Mouse (Mus musculus) hindbrain, embryonic 11.5 days (tissue): ENCODE measurements at regions not wholly inside any gene's neighbourhood (a gene's known extent, or its start where the extent isn't known, plus 50 kb on each side); places are given as distances from the start of the nearest gene placed in this dataset.
"Not testable (repeated sequence)": the region's sequence is repeated elsewhere in the genome, so short reads cannot be mapped to it uniquely, and the experiment has no call there.

Experiments used
- ATAC-seq: fragments of 200-750 bp; cut with Nextera tagmentation; 2 replicates; pipeline ENCODE4 v1.8.0; 2017; ENCODE audit warnings: mild to moderate bottlenecking, moderate TSS enrichment, moderate library complexity; ENCODE audit not compliant: low FRiP score
- DNase-seq: peaks from one replicate; pipeline ENCODE4 v3.0.0-alpha.2; 2015; ENCODE audit warnings: low spot score
- H3K27ac ChIP-seq: fragments of 300-500 bp; sonication (generic); 2 replicates; pipeline ENCODE4 v1.5.1; 2014; ENCODE audit warnings: mild to moderate bottlenecking, low read depth, low read length
- H3K27me3 ChIP-seq: fragments of 300-500 bp; sonication (generic); 2 replicates; pipeline ENCODE4 v1.6.1; 2014; ENCODE audit warnings: mild to moderate bottlenecking, low read length, moderate library complexity, mixed read lengths; ENCODE audit not compliant: control insufficient read depth, insufficient read depth
- H3K36me3 ChIP-seq: fragments of 300-500 bp; sonication (generic); 2 replicates; pipeline ENCODE4 v1.6.1; 2014; ENCODE audit warnings: mild to moderate bottlenecking, low read length, moderate library complexity, mixed read lengths; ENCODE audit not compliant: control insufficient read depth, insufficient read depth
- H3K4me1 ChIP-seq: fragments of 300-500 bp; sonication (generic); replicated peaks from 2 replicates; pipeline ENCODE4 v1.6.1; 2014; ENCODE audit warnings: low read length, mixed read lengths; ENCODE audit not compliant: control insufficient read depth, insufficient read depth
- H3K4me2 ChIP-seq: fragments of 300-500 bp; sonication (generic); replicated peaks from 2 replicates; pipeline ENCODE4 v1.6.1; 2014; ENCODE audit warnings: mild to moderate bottlenecking, low read depth, low read length
- H3K4me3 ChIP-seq: fragments of 300-500 bp; sonication (generic); 2 replicates; pipeline ENCODE4 v1.5.1; 2014; ENCODE audit warnings: low read depth, low read length
- H3K9ac ChIP-seq: fragments of 300-500 bp; sonication (generic); 2 replicates; pipeline ENCODE4 v1.6.1; 2014; ENCODE audit warnings: low read depth, low read length
- H3K9me3 ChIP-seq: fragments of 300-500 bp; sonication (generic); 2 replicates; pipeline ENCODE4 v1.6.1; 2016; ENCODE audit warnings: low read length; ENCODE audit not compliant: control insufficient read depth
- WGBS: fragments of 180-500 bp; shearing (Covaris S2); extraction: QIAGEN DNeasy Blood & Tissue Kit; methylation state at CpG from one replicate; pipeline ENCODE4 v1.1.7; 2014; 5-methylcytosine and 5-hydroxymethylcytosine counted together

DNA sequence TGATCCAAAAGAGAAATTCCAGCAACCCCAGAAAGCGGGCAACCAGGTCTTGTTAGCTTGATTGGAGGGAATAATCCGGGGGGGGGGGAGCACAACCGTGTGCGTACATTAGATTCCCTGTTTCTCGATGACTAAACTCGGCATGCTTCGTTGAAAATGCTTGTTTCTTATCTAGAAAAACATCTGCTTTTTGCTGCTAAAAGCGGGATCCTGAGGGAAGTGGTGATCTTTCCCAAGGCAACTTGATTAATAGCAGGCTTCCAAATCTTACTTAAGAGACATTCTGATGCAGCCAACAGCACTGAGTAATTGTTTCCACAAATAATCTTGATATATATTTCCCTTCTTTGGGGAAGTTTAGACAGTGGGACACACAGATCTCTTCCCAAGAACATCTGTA lies 338.0 kb upstream of the Pkdcc start:
- no peaks in the 10 kb centered on the region for H3K9me3 ChIP-seq
- no peak for DNase-seq
- WGBS: 87% methylated on average over 8 of the region's 8 CpGs
- no peak for ATAC-seq
- no peak overlapping the region for H3K4me2 ChIP-seq
- H3K36me3 ChIP-seq: no peaks in the 10 kb centered on the region
- no peak overlapping the region for H3K4me3 ChIP-seq
- H3K9ac ChIP-seq: no peak overlapping the region
- H3K27ac ChIP-seq: no peak overlapping the region
- H3K27me3 ChIP-seq: no peaks in the 10 kb centered on the region
- no peaks in the 10 kb centered on the region for H3K4me1 ChIP-seq

DNA sequence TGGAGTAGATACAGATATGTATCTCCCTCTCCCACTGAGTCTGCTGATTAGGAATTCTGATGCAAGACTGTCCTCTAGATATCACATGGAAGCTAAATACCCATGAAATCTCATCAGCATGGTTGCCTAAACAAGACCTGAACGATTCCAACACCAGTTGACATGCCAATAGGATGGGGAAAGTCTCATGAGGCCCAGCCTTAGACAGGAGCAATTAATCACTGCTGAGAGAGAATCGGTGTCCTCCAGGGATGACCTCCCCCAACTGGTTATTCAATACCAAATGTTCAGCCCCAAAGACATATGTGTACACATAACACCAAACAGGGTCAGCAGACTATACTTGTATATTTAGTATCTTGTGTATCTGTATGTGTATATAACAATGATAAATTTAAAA lies 314.5 kb upstream of the Pkdcc start:
- DNase-seq (peak; percentile 68), ATAC-seq (peak; percentile 78)
- no peaks in the 10 kb centered on the region for H3K4me1 ChIP-seq
- 29% methylated on average over 2 of the region's 2 CpGs for WGBS
- H3K4me2 ChIP-seq: no peak overlapping the region
- no peak overlapping the region for H3K9ac ChIP-seq
- H3K9me3 ChIP-seq: no peaks in the 10 kb centered on the region
- H3K36me3 ChIP-seq: no peaks in the 10 kb centered on the region
- no peak overlapping the region for H3K4me3 ChIP-seq
- H3K27me3 ChIP-seq: no peaks in the 10 kb centered on the region
- no peak overlapping the region for H3K27ac ChIP-seq

DNA sequence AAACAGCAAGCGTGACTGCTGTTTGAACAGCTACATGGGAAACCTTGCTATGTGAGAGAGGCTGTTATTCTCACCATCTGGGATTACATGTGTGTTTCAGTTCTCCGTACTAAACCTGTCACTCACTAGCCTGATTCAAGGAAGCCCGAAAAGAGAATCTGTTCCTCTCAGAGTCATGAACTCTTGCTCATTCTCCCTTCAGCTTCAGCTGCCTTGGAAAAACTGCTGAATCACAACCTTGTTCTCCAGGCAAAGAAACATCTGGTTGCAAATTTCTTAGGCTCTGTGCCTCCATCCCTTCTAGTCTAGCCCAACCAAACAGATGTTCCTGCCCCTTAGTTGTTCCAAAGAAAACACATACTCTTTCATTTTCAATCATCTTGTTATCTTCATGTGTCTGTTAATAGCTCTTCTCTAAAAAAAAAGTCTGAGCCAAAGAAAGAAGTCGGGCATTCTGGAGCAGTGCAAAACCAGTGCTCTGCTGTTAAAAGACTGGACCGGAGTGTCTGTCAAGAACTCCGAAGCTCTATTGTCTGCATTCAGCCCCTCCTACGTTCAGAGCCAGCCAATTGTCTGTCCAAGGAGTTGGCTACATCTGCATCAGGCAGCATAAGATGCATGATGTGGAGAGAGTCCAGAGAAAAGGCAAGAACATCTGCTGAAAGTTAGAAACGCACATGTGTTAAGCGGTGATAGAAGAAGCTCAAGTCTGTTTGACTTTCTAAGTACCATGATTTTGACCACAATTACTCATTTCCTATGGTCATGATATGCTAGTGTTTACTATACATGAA lies 313.8 kb upstream of the Pkdcc start:
- 55% methylated on average over 9 of the region's 9 CpGs for WGBS
- DNase-seq: peak; percentile 18
- no peak for ATAC-seq
- H3K27ac ChIP-seq: no peak overlapping the region
- no peaks in the 10 kb centered on the region for H3K27me3 ChIP-seq
- no peak overlapping the region for H3K9ac ChIP-seq
- H3K36me3 ChIP-seq: no peaks in the 10 kb centered on the region
- H3K4me2 ChIP-seq: no peak overlapping the region
- no peak overlapping the region for H3K4me3 ChIP-seq
- H3K4me1 ChIP-seq: no peaks in the 10 kb centered on the region
- H3K9me3 ChIP-seq: no peaks in the 10 kb centered on the region

DNA sequence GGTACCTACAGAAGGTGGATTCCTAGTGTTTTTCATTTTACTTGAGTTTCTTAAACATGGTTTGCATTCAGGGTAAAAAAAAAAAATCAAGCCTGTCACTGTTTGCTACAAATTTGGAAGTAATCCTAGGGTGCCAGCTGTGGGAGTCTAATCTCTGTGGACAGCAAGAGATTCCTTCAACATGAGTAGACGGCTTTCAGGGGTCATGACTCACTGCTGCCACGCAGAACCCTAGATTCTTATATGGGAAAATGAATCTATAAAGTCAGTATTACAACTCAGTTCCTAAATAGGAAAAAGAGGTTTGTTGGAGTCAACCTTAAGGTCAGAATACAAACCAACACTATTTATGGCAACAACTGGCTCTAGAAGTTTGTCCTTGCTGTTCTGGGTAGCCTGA lies 310.1 kb upstream of the Pkdcc start:
- no peaks in the 10 kb centered on the region for H3K36me3 ChIP-seq
- no peaks in the 10 kb centered on the region for H3K9me3 ChIP-seq
- no peaks in the 10 kb centered on the region for H3K27me3 ChIP-seq
- no peak overlapping the region for H3K27ac ChIP-seq
- no peaks in the 10 kb centered on the region for H3K4me1 ChIP-seq
- no peak overlapping the region for H3K4me3 ChIP-seq
- H3K9ac ChIP-seq: no peak overlapping the region
- WGBS: 84% methylated on average over 2 of the region's 2 CpGs
- H3K4me2 ChIP-seq: no peak overlapping the region
- ATAC-seq (no peak), DNase-seq (no peak)

DNA sequence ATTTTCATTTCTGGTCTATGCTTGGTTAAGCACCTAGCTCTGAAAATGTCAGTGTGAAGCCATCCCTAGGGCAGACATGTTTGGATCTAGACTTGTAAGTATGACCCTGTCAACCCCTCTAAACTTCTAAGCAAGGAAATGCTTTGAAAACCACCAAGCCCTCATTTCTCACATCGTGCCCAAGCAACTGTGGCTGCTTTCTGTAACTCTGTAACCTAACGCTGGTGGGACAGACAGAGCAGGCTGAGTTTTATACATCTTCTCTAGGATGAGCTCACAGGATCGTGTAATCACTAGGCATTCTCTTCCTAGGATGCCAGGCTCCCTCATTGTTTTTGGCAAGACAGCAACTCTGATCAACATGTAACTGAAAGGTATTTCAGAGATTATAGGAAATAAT lies 309.6 kb upstream of the Pkdcc start:
- H3K4me2 ChIP-seq: no peak overlapping the region
- ATAC-seq (no peak), DNase-seq (no peak)
- 83% methylated on average over 3 of the region's 3 CpGs for WGBS
- H3K36me3 ChIP-seq: no peaks in the 10 kb centered on the region
- no peak overlapping the region for H3K27ac ChIP-seq
- H3K9me3 ChIP-seq: no peaks in the 10 kb centered on the region
- H3K9ac ChIP-seq: no peak overlapping the region
- H3K4me1 ChIP-seq: no peaks in the 10 kb centered on the region
- no peaks in the 10 kb centered on the region for H3K27me3 ChIP-seq
- no peak overlapping the region for H3K4me3 ChIP-seq

DNA sequence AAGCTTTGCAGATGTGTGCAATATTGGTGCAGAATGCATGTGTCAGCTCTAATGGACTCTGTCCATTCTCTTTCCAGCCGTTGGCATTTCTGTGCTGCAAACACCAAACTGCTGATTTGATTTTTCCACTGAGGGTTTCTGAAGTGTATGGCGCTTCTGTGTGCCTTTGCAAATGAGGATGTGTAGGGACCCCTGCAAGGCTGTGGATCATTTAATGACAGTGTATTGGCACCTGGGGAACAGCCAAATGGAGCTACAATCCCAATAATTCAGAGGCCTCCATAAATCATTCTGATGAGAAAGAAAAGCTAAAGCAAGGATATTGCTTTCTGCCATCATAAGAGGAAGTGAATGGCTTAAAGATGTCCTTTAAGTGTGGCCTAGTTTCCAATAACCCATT lies 305.9 kb upstream of the Pkdcc start:
- Histone ChIP-seq H3K27ac (no peak overlapping the region), H3K9me3 (no peaks in the 10 kb centered on the region), H3K27me3 (no peaks in the 10 kb centered on the region), H3K9ac (no peak overlapping the region), H3K36me3 (no peaks in the 10 kb centered on the region), H3K4me1 (no peaks in the 10 kb centered on the region), H3K4me2 (no peak overlapping the region), H3K4me3 (no peak overlapping the region)
- DNase-seq: no peak
- ATAC-seq: 0 out of 2 replicates have a peak, but pooled peaks have one; percentile 38
- WGBS: 53% methylated on average over 2 of the region's 2 CpGs

DNA sequence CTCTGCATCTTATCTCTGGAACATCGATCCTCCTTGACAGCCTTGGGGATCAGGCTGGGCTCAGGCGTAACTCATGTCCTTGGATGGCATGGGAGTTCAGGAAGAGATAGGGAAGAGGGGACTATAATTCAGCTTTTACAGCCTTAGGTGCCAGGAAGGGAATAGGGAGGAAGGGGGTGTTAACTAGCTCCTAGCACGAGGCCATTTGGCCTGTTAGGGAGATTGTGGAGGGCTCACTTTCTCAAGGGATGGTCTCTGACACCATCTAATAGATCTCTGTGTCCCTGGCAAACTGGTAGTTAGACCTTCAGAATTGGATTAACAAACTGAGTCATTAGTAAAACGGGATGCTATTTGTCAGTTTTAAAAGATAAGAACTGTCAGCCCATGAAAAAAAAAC lies 292.1 kb upstream of the Pkdcc start:
- WGBS: 82% methylated on average over 4 of the region's 4 CpGs
- H3K9ac ChIP-seq, H3K27ac ChIP-seq, H3K4me1 ChIP-seq, H3K4me2 ChIP-seq, H3K36me3 ChIP-seq, H3K9me3 ChIP-seq, DNase-seq, H3K27me3 ChIP-seq, H3K4me3 ChIP-seq, ATAC-seq: not testable (repeated sequence)

DNA sequence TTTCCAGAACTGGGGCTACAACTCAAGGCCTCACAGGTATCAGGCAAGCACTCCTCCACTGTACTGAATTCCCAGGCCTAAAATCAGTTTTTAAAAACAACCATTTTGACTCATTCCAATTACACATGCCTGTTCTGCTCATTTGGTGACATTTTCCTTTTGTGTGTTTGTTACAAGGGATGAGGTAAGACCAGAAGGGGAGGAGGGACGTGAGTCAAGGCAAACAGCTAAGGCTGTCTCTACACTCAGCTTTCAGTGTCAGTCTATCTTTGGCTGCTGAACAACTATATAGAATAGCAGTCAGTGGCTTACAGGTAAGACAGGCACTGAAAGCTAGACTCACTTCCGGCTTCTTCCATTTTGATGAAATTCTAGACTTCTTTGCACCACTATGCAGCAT lies 289.3 kb upstream of the Pkdcc start:
- H3K4me2 ChIP-seq: no peak overlapping the region
- no peaks in the 10 kb centered on the region for H3K27me3 ChIP-seq
- H3K9me3 ChIP-seq: no peaks in the 10 kb centered on the region
- 92% methylated on average over 2 of the region's 2 CpGs for WGBS
- no peak overlapping the region for H3K4me3 ChIP-seq
- no peaks in the 10 kb centered on the region for H3K4me1 ChIP-seq
- DNase-seq (no peak), ATAC-seq (no peak)
- H3K27ac ChIP-seq: no peak overlapping the region
- no peak overlapping the region for H3K9ac ChIP-seq
- no peaks in the 10 kb centered on the region for H3K36me3 ChIP-seq

DNA sequence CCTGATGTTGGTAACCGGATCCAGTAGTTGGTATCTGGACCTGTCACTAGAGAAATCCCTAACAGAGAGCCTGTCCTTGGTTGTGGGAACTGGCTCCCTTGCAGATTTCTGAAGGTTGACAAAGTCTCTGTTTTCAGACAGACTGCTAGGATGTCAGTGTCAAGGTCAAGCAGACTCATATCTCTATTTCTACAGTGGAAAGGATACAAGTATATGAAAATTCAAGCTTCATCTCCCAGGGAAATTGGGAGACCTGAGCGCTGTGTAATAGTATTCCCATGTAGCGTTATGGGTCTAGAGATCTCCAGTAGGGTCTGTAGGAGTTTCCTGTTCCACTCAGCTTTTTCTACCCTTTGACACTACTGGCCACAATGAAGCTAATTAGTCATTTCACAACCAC lies 287.4 kb upstream of the Pkdcc start:
- Histone ChIP-seq H3K27me3 (no peaks in the 10 kb centered on the region), H3K9ac (no peak overlapping the region), H3K4me3 (no peak overlapping the region), H3K4me2 (no peak overlapping the region), H3K27ac (no peak overlapping the region), H3K4me1 (no peaks in the 10 kb centered on the region), H3K9me3 (no peaks in the 10 kb centered on the region), H3K36me3 (no peaks in the 10 kb centered on the region)
- ATAC-seq (no peak), DNase-seq (no peak)
- WGBS: 89% methylated on average over 3 of the region's 3 CpGs
